Mouse (Mus musculus) left cerebral cortex, postnatal 25 days (tissue): ENCODE measurements around the gene Olfr486. TPM values are rescaled to one million over a fixed set of nuclear protein-coding genes. Genes with fewer than 3 reads are reported as not detected.
"Not testable (repeated sequence)": the region's sequence is repeated elsewhere in the genome, so short reads cannot be mapped to it uniquely, and the experiment has no call there.

Experiments
- DNase-seq, 2 experiments: peaks; one replicate each; pipeline ENCODE4 v3.0.0; 2022; ENCODE audit warnings: low spot score in 2 of 2, mixed read lengths in 1 of 2
- intact Hi-C: fragments of 180-260 bp; cut with DNase I; formaldehyde crosslinking; loops from one replicate; pipeline ENCODE4 v1.15.1; 2025
- total RNA-seq, 2 experiments: library from RNA; stranded (reverse); gene quantifications; 2 replicates each; pipeline ENCODE4 v1.2.3; 2021

The Olfr486 gene
- total RNA-seq = not detected

DNA sequence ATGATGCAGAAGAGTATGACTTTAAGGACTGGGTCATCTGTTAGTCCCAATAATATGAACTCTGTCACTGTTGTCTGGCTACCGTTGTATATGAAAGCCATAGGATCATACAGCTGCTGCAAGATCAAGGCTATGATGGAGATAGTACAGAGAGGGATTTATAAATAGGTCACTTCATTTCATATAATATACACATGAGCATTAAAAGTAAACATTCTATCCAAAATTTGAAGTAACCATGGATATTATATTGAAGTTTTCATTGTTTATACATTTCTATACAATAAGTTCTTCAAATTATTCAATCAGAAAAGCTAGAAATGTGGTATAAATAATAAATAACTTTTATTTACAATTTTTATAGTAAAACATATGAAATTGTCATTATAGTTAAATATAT is at the start of gene Olfr486:
Gene Olfr486, minus strand, starts transcription at position 101 of the 400 bp plus-strand sequence.
- DNase-seq, intact Hi-C loops: not testable (repeated sequence)

GRCm38 (mm10) chr7:108214536-108214935 is 42.0 kb upstream of the Olfr486 start, which contains the start of gene Olfr487:
TSS of gene Olfr487 (minus strand) at chr7:108214636.
- intact Hi-C loops, DNase-seq: not testable (repeated sequence)

GRCm38 (mm10) chr7:108196938-108197337 is 24.4 kb upstream of the Olfr486 start:
- intact Hi-C loops = no loop called here
- no peak for DNase-seq

- intact Hi-C loops, DNase-seq: not testable (repeated sequence)
Observed at GRCm38 (mm10) chr7:108196337-108196736, 23.8 kb upstream of the Olfr486 start.

GRCm38 (mm10) chr7:108192714-108193113 is 20.2 kb upstream of the Olfr486 start:
- intact Hi-C loops, DNase-seq: not testable (repeated sequence)

- intact Hi-C loops, DNase-seq: not testable (repeated sequence)
Observed at GRCm38 (mm10) chr7:108191196-108191595, 18.7 kb upstream of the Olfr486 start.

DNA sequence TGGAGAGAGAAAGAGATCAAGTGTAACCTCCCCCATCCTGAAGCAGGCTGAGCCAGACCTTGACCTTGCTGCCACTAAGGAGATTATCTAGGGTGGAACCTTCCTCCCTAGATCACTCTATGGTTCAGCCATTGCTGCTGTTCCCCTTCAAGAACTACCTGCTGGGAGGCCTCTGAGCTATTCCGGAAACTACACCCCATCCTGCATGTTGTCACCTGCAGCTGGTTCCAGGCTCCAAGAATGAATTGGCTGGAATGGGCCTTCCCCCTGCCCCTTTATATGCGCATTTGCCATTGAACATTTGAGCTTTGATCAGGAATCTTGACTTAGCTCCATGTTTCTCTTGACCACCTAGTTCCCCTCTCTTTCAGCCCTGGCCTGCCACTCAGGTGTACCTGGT is 12.7 kb upstream of the Olfr486 start:
- DNase-seq, intact Hi-C loops: not testable (repeated sequence)

- intact Hi-C loops, DNase-seq: not testable (repeated sequence)
Observed at GRCm38 (mm10) chr7:108184401-108184800, 11.9 kb upstream of the Olfr486 start.

- DNase-seq = no peak
- intact Hi-C loops = no loop called here
Observed at GRCm38 (mm10) chr7:108159771-108160170, 12.8 kb downstream of the Olfr486 start, which contains the start of gene Olfr485. TSS of gene Olfr485 (minus strand) at chr7:108159871.

GRCm38 (mm10) chr7:108127349-108127748 is 45.2 kb downstream of the Olfr486 start, which contains the start of gene Olfr484:
TSS of gene Olfr484 (minus strand) at chr7:108127449.
- no peak for DNase-seq
- intact Hi-C loops = no loop called here

Other genes with a start within 250 kb of the Olfr486 start
- not detected for gene Olfr473, start 242.3 kb downstream of the Olfr486 start, total RNA-seq
- not detected for gene Olfr474, start 218.1 kb downstream of the Olfr486 start, total RNA-seq
- gene Olfr476, start 207.9 kb downstream of the Olfr486 start, total RNA-seq = not detected
- not detected for gene Olfr477, start 186.0 kb downstream of the Olfr486 start, total RNA-seq
- not detected for gene Olfr478, start 138.8 kb downstream of the Olfr486 start, total RNA-seq
- not detected for gene Olfr479, start 122.0 kb downstream of the Olfr486 start, total RNA-seq
- gene Olfr480, start 105.4 kb downstream of the Olfr486 start, total RNA-seq = not detected
- gene Olfr481, start 92.9 kb downstream of the Olfr486 start, total RNA-seq = not detected
- gene Olfr482, start 75.2 kb downstream of the Olfr486 start, total RNA-seq = 1 to 10 TPM; 1.6 to 1.9 TPM
- not detected for gene Olfr483, start 71.9 kb downstream of the Olfr486 start, total RNA-seq
- not detected for gene Olfr484, start 45.3 kb downstream of the Olfr486 start, total RNA-seq
- not detected for gene Olfr485, start 12.9 kb downstream of the Olfr486 start, total RNA-seq
- gene Olfr487, start 41.9 kb upstream of the Olfr486 start, total RNA-seq = not detected
- not detected for gene Olfr488, start 85.6 kb upstream of the Olfr486 start, total RNA-seq
- gene Olfr490, start 116.2 kb upstream of the Olfr486 start, total RNA-seq = not detected
- not detected for gene Olfr491, start 140.7 kb upstream of the Olfr486 start, total RNA-seq
- gene Olfr492, start 150.9 kb upstream of the Olfr486 start, total RNA-seq = not detected
- gene Olfr493, start 174.2 kb upstream of the Olfr486 start, total RNA-seq = not detected
- not detected for gene Olfr494, start 192.6 kb upstream of the Olfr486 start, total RNA-seq
- not detected for gene Olfr495, start 220.4 kb upstream of the Olfr486 start, total RNA-seq
- not detected for gene Olfr497, start 247.7 kb upstream of the Olfr486 start, total RNA-seq